Mouse (Mus musculus) midbrain, embryonic 10.5 days (tissue): ENCODE measurements around the gene Nudc. TPM values are rescaled to one million over a fixed set of nuclear protein-coding genes. Genes with fewer than 3 reads are reported as not detected.
"Not testable (repeated sequence)": the region's sequence is repeated elsewhere in the genome, so short reads cannot be mapped to it uniquely, and the experiment has no call there.

Source experiments
- DNase-seq: peaks from one replicate; pipeline ENCODE4 v3.0.0-alpha.2; 2017; ENCODE audit warnings: low spot score
- H3K27ac ChIP-seq: fragments of 300-500 bp; sonication (generic); replicated peaks from 2 replicates; pipeline ENCODE4 v1.5.1; 2016; ENCODE audit warnings: mild to moderate bottlenecking
- H3K27me3 ChIP-seq: fragments of 300-500 bp; sonication (generic); 2 replicates; pipeline ENCODE4 v1.6.1; 2016; ENCODE audit warnings: low read depth, mild to moderate bottlenecking; ENCODE audit not compliant: poor library complexity, severe bottlenecking
- H3K36me3 ChIP-seq: fragments of 300-500 bp; sonication (generic); 2 replicates; pipeline ENCODE4 v1.6.1; 2016; ENCODE audit warnings: mild to moderate bottlenecking, moderate library complexity
- H3K4me1 ChIP-seq: fragments of 300-500 bp; sonication (generic); 2 replicates; pipeline ENCODE4 v1.6.1; 2016
- H3K4me3 ChIP-seq: fragments of 300-500 bp; sonication (generic); 2 replicates; pipeline ENCODE4 v1.5.1; 2016; ENCODE audit warnings: mild to moderate bottlenecking, moderate library complexity
- H3K9me3 ChIP-seq: fragments of 300-500 bp; sonication (generic); replicated peaks from 2 replicates; pipeline ENCODE4 v1.6.1; 2016; ENCODE audit warnings: mild to moderate bottlenecking
- WGBS: fragments of 180-500 bp; shearing (Covaris S2); methylation state at CpG from one replicate; pipeline ENCODE4 v1.1.7; 2016; 5-methylcytosine and 5-hydroxymethylcytosine counted together
- polyA plus RNA-seq: library from polyadenylated mRNA; unstranded; fragments of >200 nt; fragmentation: Nextera tagmentation; extraction: Ambion mirVana; gene quantifications from 2 replicates; pipeline ENCODE4 v1.2.1, GENCODE M21; 2016

Gene Nudc
- polyA plus RNA-seq, 1 experiment from 2014 or later = 503 TPM

DNA sequence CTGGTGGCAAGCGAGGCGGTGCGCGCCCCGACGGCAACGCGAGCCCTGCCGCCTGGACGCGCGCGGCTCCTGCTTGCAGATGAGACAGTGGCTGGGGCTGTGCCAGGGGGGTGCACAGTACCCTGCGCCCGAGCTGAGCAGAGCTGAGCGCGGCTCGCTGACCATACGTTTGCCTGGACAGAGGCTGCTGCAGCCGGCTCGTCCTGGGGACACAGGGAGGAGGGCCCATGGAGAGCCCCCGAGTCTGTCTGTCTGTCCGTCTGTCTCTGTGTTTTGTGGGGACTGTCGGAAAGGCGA lies 26.5 kb downstream of the Nudc start:
- 7% methylated on average over 25 of the region's 25 CpGs for WGBS
- no peak for DNase-seq
- H3K27ac ChIP-seq = no peak overlapping the region; the same call in 1 of the 2 replicates
- peaks cover 51% of the 10 kb centered on the region for H3K27me3 ChIP-seq
- H3K4me3 ChIP-seq = peak overlapping the region; percentile 46
- peaks cover 8% of the 10 kb centered on the region for H3K4me1 ChIP-seq
- H3K36me3 ChIP-seq = no peaks in the 10 kb centered on the region
- no peaks in the 10 kb centered on the region for H3K9me3 ChIP-seq

DNA sequence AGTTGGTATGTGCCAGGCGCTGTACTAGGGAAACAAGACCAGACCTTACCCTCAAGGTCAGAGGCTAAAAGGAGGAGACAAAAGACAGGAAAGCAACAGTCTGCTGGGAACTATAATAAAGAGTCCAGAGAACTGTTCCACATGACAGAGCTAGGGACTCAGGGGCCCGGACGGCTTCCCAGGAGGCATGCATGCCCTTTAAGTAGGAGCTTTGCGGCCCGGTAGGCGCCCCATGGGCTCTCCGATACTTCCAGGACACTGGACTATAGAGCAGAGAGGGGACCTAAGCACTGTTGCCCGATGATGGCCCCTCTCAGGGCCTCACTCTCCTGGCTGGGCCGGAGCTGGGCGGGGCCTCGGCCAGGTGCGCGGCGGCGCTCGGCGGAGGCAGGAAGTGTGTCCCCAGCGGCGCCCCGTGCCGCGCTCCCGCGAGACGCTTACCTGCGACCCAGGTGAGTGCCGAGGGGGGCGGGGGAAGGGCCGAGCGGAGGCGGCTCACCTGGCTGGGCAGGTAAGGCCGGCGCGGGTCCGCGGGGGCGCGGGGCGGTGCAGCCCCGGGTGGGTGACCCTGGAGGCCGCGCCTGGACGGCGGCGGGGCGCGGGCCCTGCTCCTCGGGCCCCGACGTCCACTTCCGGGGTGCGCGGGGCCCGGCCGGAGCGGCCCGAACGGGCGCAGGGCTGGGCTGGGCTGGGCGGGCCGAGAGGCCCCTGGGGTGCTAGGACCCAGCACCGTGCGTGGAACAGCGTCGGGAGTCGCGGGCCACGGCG lies 27.0 kb downstream of the Nudc start, which contains the start of gene Kdf1:
Gene Kdf1 (plus strand): TSS at position 363 of the 768 bp plus-strand sequence.
- no peak for DNase-seq
- Histone ChIP-seq H3K9me3 (no peaks in the 10 kb centered on the region), H3K4me1 (peaks cover 8% of the 10 kb centered on the region), H3K4me3 (peak within 1 kb of the TSS; percentile 46), H3K27ac (no peak within 1 kb of the TSS; the same call in 1 of the 2 replicates), H3K36me3 (no peaks in the 10 kb centered on the region), H3K27me3 (peaks cover 51% of the 10 kb centered on the region)
- 3% methylated on average over 60 of the region's 69 CpGs for WGBS

DNA sequence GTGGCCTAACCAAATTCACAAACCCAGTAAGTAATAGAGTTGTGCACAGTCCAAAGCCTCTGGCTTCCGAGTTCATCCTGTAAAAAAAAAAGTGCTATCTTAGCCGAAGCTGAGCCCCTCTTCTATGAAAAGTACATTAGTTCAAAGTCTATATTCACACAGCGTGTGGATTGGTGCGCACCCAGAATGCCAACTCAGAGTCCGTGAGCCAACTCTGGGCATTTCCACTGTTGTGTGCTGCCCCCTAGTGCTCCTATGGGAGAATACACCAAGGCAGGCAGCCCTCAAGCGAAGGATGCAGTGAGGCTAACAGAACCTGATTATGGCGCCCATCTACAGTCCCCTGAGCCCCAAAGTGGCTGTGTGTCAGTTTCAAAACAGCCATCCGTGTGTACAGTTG lies 32.8 kb downstream of the Nudc start:
- Histone ChIP-seq H3K9me3 (no peaks in the 10 kb centered on the region), H3K4me3 (no peak overlapping the region), H3K27ac (no peak overlapping the region), H3K36me3 (no peaks in the 10 kb centered on the region), H3K4me1 (0 out of 2 replicates have a peak, but pooled peaks cover 3% of the 10 kb centered on the region), H3K27me3 (peaks cover 13% of the 10 kb centered on the region)
- WGBS = 12% methylated on average over 8 of the region's 8 CpGs
- DNase-seq = peak; percentile 73

DNA sequence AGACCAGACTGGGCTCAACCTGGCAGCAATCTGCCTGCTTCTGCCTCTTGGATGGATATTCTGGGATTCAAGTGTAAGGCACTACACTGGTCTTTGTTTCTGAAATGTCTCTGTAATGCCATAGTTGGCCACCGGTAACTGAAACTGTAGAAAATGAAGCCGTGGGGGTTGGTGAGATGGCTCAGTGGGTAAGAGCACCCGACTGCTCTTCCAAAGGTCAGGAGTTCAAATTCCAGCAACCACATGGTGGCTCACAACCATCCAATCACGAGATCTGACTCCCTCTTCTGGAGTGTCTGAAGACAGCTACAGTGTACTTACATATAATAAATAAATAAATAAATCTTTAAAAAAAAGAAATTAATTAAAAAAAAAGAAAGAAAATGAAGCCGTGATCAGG lies 33.3 kb downstream of the Nudc start:
- not testable (repeated sequence) for DNase-seq, H3K27me3 ChIP-seq, H3K4me3 ChIP-seq, H3K4me1 ChIP-seq, H3K27ac ChIP-seq, H3K9me3 ChIP-seq, H3K36me3 ChIP-seq
- 58% methylated on average over 5 of the region's 5 CpGs for WGBS

DNA sequence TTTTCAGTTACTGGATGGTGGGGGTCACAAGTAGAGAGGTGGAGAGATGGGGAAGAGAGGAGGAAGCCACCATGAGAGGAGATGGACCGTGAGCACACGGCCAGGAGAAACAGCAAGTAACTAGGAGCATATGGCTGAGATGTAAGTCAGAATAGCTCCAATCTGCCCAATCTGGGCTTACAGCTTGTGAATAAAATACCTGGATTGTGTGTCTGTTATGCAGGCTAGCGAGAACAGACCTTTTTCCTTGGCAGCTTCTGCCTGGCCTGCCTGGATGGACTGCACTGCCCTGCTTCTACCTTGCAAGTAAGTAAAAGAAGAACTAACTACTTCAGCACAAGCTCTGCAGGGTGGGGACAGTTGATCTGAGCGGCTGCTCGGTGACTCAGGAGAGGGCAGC lies 34.7 kb downstream of the Nudc start:
- no peak for DNase-seq
- Histone ChIP-seq H3K36me3 (no peaks in the 10 kb centered on the region), H3K4me1 (0 out of 2 replicates have a peak, but pooled peaks cover 3% of the 10 kb centered on the region), H3K27me3 (peaks cover 12% of the 10 kb centered on the region), H3K27ac (no peak overlapping the region), H3K4me3 (no peak overlapping the region), H3K9me3 (no peaks in the 10 kb centered on the region)
- 81% methylated on average over 5 of the region's 5 CpGs for WGBS

DNA sequence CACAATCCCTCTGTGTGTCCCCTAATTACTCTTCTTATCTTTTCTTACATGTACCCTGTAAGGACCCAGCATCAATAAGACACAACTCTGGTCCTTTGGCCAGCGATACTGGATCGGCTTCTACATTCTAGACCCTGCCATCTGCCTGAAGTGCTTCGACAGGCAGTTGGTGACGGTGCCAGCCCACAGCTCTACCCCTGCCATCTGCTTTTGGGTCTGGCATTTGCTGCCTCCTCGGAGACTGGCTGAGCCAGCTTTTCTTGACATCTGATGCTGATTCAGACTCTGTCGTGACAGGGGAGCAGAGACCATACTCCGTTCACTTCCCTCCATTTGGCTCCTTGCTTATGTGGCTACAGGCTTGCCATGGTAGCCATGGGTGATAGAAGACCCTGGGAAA lies 36.8 kb downstream of the Nudc start:
- Histone ChIP-seq H3K27me3 (peaks cover 22% of the 10 kb centered on the region), H3K4me1 (0 out of 2 replicates have a peak, but pooled peaks cover 3% of the 10 kb centered on the region), H3K4me3 (no peak overlapping the region), H3K27ac (no peak overlapping the region), H3K9me3 (no peaks in the 10 kb centered on the region), H3K36me3 (no peaks in the 10 kb centered on the region)
- 87% methylated on average over 7 of the region's 7 CpGs for WGBS
- DNase-seq = no peak

DNA sequence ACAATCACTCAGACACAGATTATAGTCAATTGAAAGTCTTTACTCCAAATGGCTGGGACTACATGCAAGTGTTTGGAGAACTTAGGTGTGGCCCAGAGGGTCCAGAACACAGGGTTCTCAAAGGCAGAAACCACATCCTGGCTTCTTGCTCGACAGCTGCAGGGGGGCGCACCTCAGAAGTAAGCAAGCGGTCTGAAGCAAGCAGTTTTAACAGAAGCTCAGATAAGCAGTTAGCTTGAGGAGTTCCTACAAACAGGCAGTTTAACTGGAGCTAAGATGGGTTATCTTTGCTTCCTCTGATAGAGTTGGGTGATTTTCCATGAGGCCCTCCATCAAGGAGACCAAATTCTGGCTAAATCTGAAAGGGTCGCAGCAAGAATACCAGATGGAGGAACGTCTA lies 39.2 kb downstream of the Nudc start:
- 77% methylated on average over 5 of the region's 5 CpGs for WGBS
- no peaks in the 10 kb centered on the region for H3K36me3 ChIP-seq
- H3K9me3 ChIP-seq = no peaks in the 10 kb centered on the region
- no peaks in the 10 kb centered on the region for H3K4me1 ChIP-seq
- H3K4me3 ChIP-seq = no peak overlapping the region
- H3K27ac ChIP-seq = no peak overlapping the region
- peaks cover 44% of the 10 kb centered on the region for H3K27me3 ChIP-seq
- no peak for DNase-seq

DNA sequence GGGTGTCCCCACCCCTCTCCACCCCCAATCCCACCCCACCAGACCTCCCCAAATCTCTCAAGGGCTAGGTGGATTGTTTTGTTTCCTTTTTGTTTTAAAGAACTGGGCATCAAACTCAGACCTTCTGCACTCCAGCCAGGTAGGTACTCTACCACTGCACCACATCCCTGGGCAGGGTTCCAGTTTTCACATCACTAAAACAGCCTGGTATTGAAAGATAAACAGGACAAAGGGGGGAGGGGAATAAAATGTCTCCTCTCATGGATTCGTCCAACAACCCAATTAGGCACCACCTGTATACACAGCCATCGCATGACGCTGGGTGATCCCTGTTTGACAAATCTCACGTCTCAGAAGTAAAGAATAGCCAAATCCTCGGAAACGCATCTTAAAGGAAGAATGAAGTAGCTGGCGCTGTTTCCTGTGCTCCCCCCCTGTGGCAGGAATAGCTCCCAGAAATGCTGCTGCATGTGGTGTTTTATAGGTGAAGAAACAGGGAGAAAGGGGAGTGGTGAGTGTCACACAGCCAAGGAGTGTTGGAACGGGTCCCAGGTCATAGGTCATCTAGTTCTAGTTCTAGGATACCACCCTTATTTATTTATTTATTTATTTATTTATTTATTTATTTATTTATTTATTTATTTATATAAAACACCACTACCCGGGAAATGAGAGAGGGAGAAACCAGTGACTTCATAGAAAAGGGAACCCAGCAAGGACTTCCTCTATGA lies 40.9 kb downstream of the Nudc start:
- Histone ChIP-seq H3K27ac (no peak overlapping the region), H3K27me3 (peaks cover 61% of the 10 kb centered on the region), H3K36me3 (no peaks in the 10 kb centered on the region), H3K4me3 (no peak overlapping the region), H3K4me1 (no peaks in the 10 kb centered on the region), H3K9me3 (no peaks in the 10 kb centered on the region)
- WGBS = 78% methylated on average over 9 of the region's 9 CpGs
- DNase-seq = no peak

DNA sequence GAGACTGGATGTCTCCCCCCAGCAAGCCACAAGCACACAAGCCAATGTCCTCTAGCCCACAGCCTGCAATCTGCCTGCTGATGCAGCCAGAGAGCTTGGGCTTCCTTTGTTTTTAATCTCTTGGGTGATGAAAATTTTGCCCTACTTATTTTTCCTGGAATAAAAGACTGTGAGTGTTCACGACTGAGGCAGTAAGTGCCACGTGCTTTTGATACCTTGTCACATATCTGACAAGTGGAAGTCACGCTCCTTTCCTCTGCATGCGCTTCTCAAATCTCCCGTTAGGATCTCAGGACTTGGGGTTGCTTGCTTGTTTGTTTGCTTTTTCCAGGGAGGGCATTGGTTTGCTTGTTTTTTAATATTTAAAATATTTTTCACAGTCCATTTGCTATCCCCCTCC lies 41.5 kb downstream of the Nudc start:
- no peak overlapping the region for H3K4me3 ChIP-seq
- H3K4me1 ChIP-seq = no peaks in the 10 kb centered on the region
- no peak overlapping the region for H3K27ac ChIP-seq
- H3K9me3 ChIP-seq = no peaks in the 10 kb centered on the region
- peaks cover 67% of the 10 kb centered on the region for H3K27me3 ChIP-seq
- DNase-seq = no peak
- no peaks in the 10 kb centered on the region for H3K36me3 ChIP-seq
- WGBS = 64% methylated on average over 5 of the region's 5 CpGs

DNA sequence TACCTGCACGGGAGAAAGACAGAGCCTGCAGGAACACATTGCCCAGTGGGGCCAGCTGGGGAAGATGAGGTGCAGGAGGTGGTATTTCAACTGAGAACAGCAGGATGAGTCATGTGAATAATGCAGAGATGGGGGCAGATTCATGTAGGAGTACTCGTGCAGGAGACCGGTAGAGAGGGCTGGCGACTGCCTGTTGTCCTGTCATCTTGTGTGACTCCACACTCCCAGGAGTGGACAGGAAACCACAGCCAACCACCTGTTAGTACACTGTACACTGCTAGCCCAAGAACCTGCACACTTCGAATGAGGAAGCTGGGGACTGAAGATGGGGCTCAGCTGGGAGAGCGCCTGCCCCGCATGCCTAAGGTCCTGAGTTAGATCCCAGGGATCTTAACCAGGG lies 44.3 kb downstream of the Nudc start:
- peaks cover 88% of the 10 kb centered on the region for H3K27me3 ChIP-seq

DNA sequence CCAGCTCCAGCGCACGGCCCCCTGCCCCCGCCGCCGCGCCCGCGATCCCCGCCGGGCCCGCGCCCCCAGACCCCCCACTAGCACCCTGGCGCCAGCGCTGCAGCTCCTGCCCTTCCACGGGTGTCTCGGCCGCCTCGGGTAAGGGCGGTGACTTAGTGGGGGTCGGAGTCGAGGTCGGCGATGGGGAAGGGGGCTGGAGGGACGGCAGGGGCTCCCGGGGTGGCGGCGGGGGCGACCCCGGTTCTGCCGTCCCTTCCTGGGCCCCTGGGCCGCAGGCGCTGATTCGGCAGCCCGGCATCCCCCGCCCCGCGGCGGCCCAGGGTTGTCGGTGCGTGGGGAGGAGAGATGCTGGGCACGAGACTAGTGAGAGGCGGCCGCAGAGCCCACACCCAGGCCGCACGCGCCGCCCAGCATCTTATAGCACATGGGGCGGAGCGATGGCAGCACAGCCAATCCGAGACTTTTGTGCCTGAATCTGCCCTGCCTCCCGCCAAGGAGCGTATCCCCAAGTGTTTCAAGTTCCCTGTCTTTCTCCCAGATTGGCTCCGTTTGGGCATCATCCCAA lies 47.6 kb downstream of the Nudc start, which contains the start of gene Trnp1:
Gene Trnp1 (minus strand): TSS at position 391 of the 565 bp plus-strand sequence.
- DNase-seq = peak; percentile 82
- peaks cover 98% of the 10 kb centered on the region for H3K27me3 ChIP-seq
- under 1% methylated on average over 53 of the region's 53 CpGs for WGBS
- H3K36me3 ChIP-seq = no peaks in the 10 kb centered on the region
- peak within 1 kb of the TSS; percentile 66 for H3K4me3 ChIP-seq
- H3K27ac ChIP-seq = peak within 1 kb of the TSS; percentile 70
- H3K9me3 ChIP-seq = no peaks in the 10 kb centered on the region
- peaks cover 31% of the 10 kb centered on the region for H3K4me1 ChIP-seq

More for the DNA sequence above, 44.3 kb downstream of the Nudc start:
- peaks cover 21% of the 10 kb centered on the region for H3K4me1 ChIP-seq
- no peak overlapping the region for H3K27ac ChIP-seq
- no peaks in the 10 kb centered on the region for H3K36me3 ChIP-seq
- H3K4me3 ChIP-seq = no peak overlapping the region
- no peak for DNase-seq
- 65% methylated on average over 7 of the region's 7 CpGs for WGBS
- no peaks in the 10 kb centered on the region for H3K9me3 ChIP-seq

DNA sequence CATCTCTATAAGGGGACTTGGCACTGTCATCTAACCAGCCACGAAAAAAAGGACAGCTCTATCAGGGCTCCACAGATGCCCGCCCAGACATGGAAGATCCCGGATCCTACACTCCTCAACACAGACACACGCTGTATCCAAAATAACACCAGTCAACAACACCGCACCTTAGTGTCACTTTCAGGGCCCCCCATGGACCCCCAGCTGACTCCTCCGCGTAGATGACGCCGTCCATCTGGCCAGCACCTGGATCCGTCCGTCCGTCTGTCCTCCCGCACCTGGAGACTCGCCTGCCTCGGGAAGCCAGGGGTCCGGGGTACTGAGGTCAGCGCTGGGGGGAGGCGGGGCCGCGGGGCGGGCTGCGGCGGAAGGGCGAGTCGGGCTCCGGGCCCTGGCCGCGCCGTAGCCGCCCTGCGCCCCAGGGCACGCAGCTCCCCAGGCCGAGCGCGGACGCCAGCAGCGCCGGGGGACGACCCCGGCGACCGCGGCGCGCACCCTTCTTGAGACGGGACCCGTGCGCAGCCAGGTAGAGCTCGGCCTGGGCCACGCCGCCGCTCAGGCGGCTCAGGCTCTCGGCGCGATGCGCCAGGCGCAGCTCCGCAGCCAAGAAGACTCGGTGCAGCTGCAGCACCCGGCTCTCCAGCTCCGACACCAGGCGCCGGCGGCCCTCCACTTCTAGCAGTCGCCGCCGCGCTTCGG lies 48.2 kb downstream of the Nudc start:
- Histone ChIP-seq H3K9me3 (no peaks in the 10 kb centered on the region), H3K4me1 (peaks cover 31% of the 10 kb centered on the region), H3K27ac (peak overlapping the region; percentile 70; the same call in 1 of the 2 replicates), H3K4me3 (peak overlapping the region; percentile 66), H3K36me3 (no peaks in the 10 kb centered on the region), H3K27me3 (peaks cover 96% of the 10 kb centered on the region)
- WGBS = 1% methylated on average over 70 of the region's 70 CpGs
- peak; percentile 67 for DNase-seq
